Comparison of ENCODE assay signal across 21 mouse cellular contexts in genomic region chr10:82791713-82792112, GRCm38 (mm10). TPM values are rescaled to one million over a fixed set of nuclear protein-coding genes. Genes with fewer than 3 reads are reported as not detected.
DNase-seq lines count a peak whose midpoint lies in the region; ATAC-seq and TF ChIP-seq lines count a peak whose summit lies in the region.
"Had no signal": no experiment of that assay in that cellular context is flagged by ENCODE, and none has a peak within 500 bp of the region (broad histone marks: within the 10 kb centered on the region; RNA-seq: fewer than 3 reads in every experiment).

No protein-coding gene starts in this region.

- no peak for ATAC-seq in liver, embryonic 12.5 days
- no peak for ATAC-seq in midbrain, postnatal 0 days (ENCODE audit: low FRiP score)
- no peak for ATAC-seq in Patski
- no peak for ATAC-seq in heart, embryonic 12.5 days (ENCODE audit: insufficient number of reproducible peaks, low FRiP score)
- ATAC-seq: forebrain, embryonic 13.5 days; forebrain, postnatal 0 days; inflammation-experienced regulatory T-cells, adult 6 months had no signal

- no peak overlapping the region for H3K4me2 ChIP-seq in liver, embryonic 12.5 days
- H3K4me2 ChIP-seq in midbrain, postnatal 0 days (ENCODE audit: low read depth, low read length, poor library complexity, severe bottlenecking), result no peak overlapping the region
- no peak overlapping the region for H3K4me2 ChIP-seq in heart, embryonic 12.5 days
- H3K4me2 ChIP-seq: embryonic facial prominence, embryonic 13.5 days; forebrain, embryonic 13.5 days; heart, embryonic 13.5 days; hindbrain, embryonic 15.5 days had no signal

- 96% methylated on average over 3 of the region's 3 CpGs for WGBS in liver, adult 2 months
- WGBS in liver, embryonic 12.5 days (ENCODE audit: insufficient replicate concordance), result 69% methylated on average over 3 of the region's 3 CpGs
- WGBS in midbrain, postnatal 0 days, result 93% methylated on average over 3 of the region's 3 CpGs
- 94% methylated on average over 3 of the region's 3 CpGs for WGBS in midbrain, embryonic 10.5 days
- WGBS in heart, embryonic 12.5 days, result 94% methylated on average over 3 of the region's 3 CpGs

- H3K4me1 ChIP-seq in liver, adult 2 months (ENCODE audit: control insufficient read depth, insufficient read depth, low read length), result peaks cover 21% of the 10 kb centered on the region
- H3K4me1 ChIP-seq in liver, embryonic 12.5 days, result peaks cover 19% of the 10 kb centered on the region
- H3K4me1 ChIP-seq in midbrain, postnatal 0 days (ENCODE audit: insufficient read depth, low read length), result no peaks in the 10 kb centered on the region
- H3K4me1 ChIP-seq in midbrain, embryonic 10.5 days, result peaks cover 10% of the 10 kb centered on the region
- H3K4me1 ChIP-seq in heart, embryonic 12.5 days (replicated peaks), result peaks cover 17% of the 10 kb centered on the region

- no peak overlapping the region for H3K4me3 ChIP-seq in liver, adult 2 months (ENCODE audit: insufficient read depth, low read depth, low read length)
- H3K4me3 ChIP-seq in liver, embryonic 12.5 days, result no peak overlapping the region
- no peak overlapping the region for H3K4me3 ChIP-seq in midbrain, postnatal 0 days (ENCODE audit: low read depth, low read length)
- no peak overlapping the region for H3K4me3 ChIP-seq in midbrain, embryonic 10.5 days
- H3K4me3 ChIP-seq in heart, embryonic 12.5 days, result no peak overlapping the region
- H3K4me3 ChIP-seq: embryonic facial prominence, embryonic 13.5 days; forebrain, embryonic 13.5 days; heart, embryonic 13.5 days; hindbrain, embryonic 15.5 days had no signal

- in situ Hi-C loops in Patski (cut with MboI; ENCODE audit: low pct_unique_long_range_greater_than_20kb), result loop anchor here (10.0 to 25.0 kb wide), 2 partner anchors 563 to 721 kb away; no protein-coding TSS in a partner anchor

- H3K27me3 ChIP-seq in liver, adult 2 months (ENCODE audit: control insufficient read depth, insufficient read depth, low read length), result no peaks in the 10 kb centered on the region
- H3K27me3 ChIP-seq in liver, embryonic 12.5 days (replicated peaks), result peaks cover 22% of the 10 kb centered on the region
- no peaks in the 10 kb centered on the region for H3K27me3 ChIP-seq in midbrain, postnatal 0 days (ENCODE audit: insufficient read depth, low read length)
- 0 out of 2 replicates have a peak, but pooled peaks cover 12% of the 10 kb centered on the region for H3K27me3 ChIP-seq in midbrain, embryonic 10.5 days (ENCODE audit: low read depth, poor library complexity, severe bottlenecking)
- H3K27me3 ChIP-seq in Patski, result no peaks in the 10 kb centered on the region
- H3K27me3 ChIP-seq in heart, embryonic 12.5 days (replicated peaks), result no peaks in the 10 kb centered on the region
- H3K27me3 ChIP-seq: CH12.LX; embryonic facial prominence, embryonic 13.5 days; forebrain, embryonic 13.5 days; heart, embryonic 13.5 days; hindbrain, embryonic 15.5 days had no signal

- POLR2A ChIA-PET in Patski (lab: Charles Lee), result no interaction called here

- peak overlapping the region; percentile 25; the same call in 1 of the 2 replicates for H3K27ac ChIP-seq in liver, adult 2 months (replicated peaks; ENCODE audit: insufficient read depth, low read depth, low read length)
- H3K27ac ChIP-seq in liver, embryonic 12.5 days, result no peak overlapping the region
- no peak overlapping the region for H3K27ac ChIP-seq in midbrain, postnatal 0 days (ENCODE audit: low read depth, low read length)
- H3K27ac ChIP-seq in midbrain, embryonic 10.5 days (replicated peaks), result no peak overlapping the region
- no peak overlapping the region for H3K27ac ChIP-seq in heart, embryonic 12.5 days (ENCODE audit: poor library complexity, severe bottlenecking)
- H3K27ac ChIP-seq: embryonic facial prominence, embryonic 13.5 days; forebrain, embryonic 13.5 days; heart, embryonic 13.5 days; hindbrain, embryonic 15.5 days had no signal

- CTCF ChIA-PET in Patski (lab: Charles Lee), result interaction anchor here (1.0 kb wide), 1 partner anchor 11 kb away, joined by 3 read pairs; no protein-coding TSS in a partner anchor

- H3K9ac ChIP-seq in liver, adult 2 months (ENCODE audit: low read depth, low read length), result no peak overlapping the region
- H3K9ac ChIP-seq in liver, embryonic 12.5 days, result no peak overlapping the region
- no peak overlapping the region for H3K9ac ChIP-seq in midbrain, postnatal 0 days (replicated peaks; ENCODE audit: low read length, poor library complexity, severe bottlenecking)
- H3K9ac ChIP-seq in heart, embryonic 12.5 days, result no peak overlapping the region
- H3K9ac ChIP-seq: embryonic facial prominence, embryonic 13.5 days; forebrain, embryonic 13.5 days; forebrain, postnatal 0 days; heart, embryonic 13.5 days; hindbrain, embryonic 15.5 days had no signal

- H3K36me3 ChIP-seq in liver, adult 2 months (ENCODE audit: control insufficient read depth, insufficient read depth, low read length), result no peaks in the 10 kb centered on the region
- H3K36me3 ChIP-seq in liver, embryonic 12.5 days, result no peaks in the 10 kb centered on the region
- no peaks in the 10 kb centered on the region for H3K36me3 ChIP-seq in midbrain, postnatal 0 days (ENCODE audit: insufficient read depth, low read length)
- no peaks in the 10 kb centered on the region for H3K36me3 ChIP-seq in midbrain, embryonic 10.5 days
- no peaks in the 10 kb centered on the region for H3K36me3 ChIP-seq in heart, embryonic 12.5 days
- H3K36me3 ChIP-seq: embryonic facial prominence, embryonic 13.5 days; heart, embryonic 13.5 days; hindbrain, embryonic 15.5 days had no signal

- no peak for TF ChIP-seq CTCF in liver, adult 2 months (IDR thresholded peaks at IDR 0.05; ENCODE audit: low read depth, low read length)
- TF ChIP-seq CTCF in midbrain, postnatal 0 days (IDR thresholded peaks at IDR 0.05), result peak; percentile 6; the same call in 1 of the 2 replicates
- TF ChIP-seq CTCF in Patski (IDR thresholded peaks at IDR 0.05), result peak; percentile 23

- DNase-seq in liver, adult 2 months (ENCODE audit: extremely low read depth, low read depth, low spot score), result no peak
- DNase-seq in midbrain, postnatal 0 days (ENCODE audit: low spot score), result no peak
- DNase-seq in midbrain, embryonic 10.5 days (ENCODE audit: low spot score), result no peak
- DNase-seq in Patski (ENCODE audit: low read depth, low spot score), result no peak
- DNase-seq in induced T-regulatory cell, adult 2 months (ENCODE audit: low read depth), result peak; percentile 26
- no peak for DNase-seq in gastrocnemius, adult 8-10 months (ENCODE audit: low spot score in 2 of 2)
- DNase-seq: adrenal gland, postnatal 10 days; cerebellum, adult 18-20 months; cerebellum, adult 9-11 months; cerebellum, postnatal 36 days; forebrain, postnatal 0 days; gastrocnemius, postnatal 25 days; heart, postnatal 36 days had no signal

- TF ChIP-seq POLR2A in liver, adult 2 months (IDR thresholded peaks at IDR 0.05; ENCODE audit: extremely low read depth, insufficient read depth, low read length), result no peak

- H3K9me3 ChIP-seq in liver, embryonic 12.5 days (replicated peaks), result 0 out of 2 replicates have a peak, but pooled peaks cover 4% of the 10 kb centered on the region
- no peaks in the 10 kb centered on the region for H3K9me3 ChIP-seq in midbrain, postnatal 0 days (ENCODE audit: low read length)
- no peaks in the 10 kb centered on the region for H3K9me3 ChIP-seq in midbrain, embryonic 10.5 days (replicated peaks)
- 0 out of 2 replicates have a peak, but pooled peaks cover 2% of the 10 kb centered on the region for H3K9me3 ChIP-seq in heart, embryonic 12.5 days (replicated peaks)
- H3K9me3 ChIP-seq: embryonic facial prominence, embryonic 13.5 days; forebrain, embryonic 13.5 days; heart, embryonic 13.5 days; hindbrain, embryonic 15.5 days had no signal

- H3K79me2 ChIP-seq in liver, adult 2 months (ENCODE audit: control insufficient read depth, insufficient read depth, low read length), result no peaks in the 10 kb centered on the region

RNA-seq across cellular contexts. Expression of gene Nfyb, which starts 27.8 kb away (rescaled TPM):
- 30.8 and 34.8 TPM in 2 replicates for total RNA-seq in liver, adult 2 months (2014; rRNA removed)
- polyA plus RNA-seq in liver, adult 2 months (2012; rRNA removed), result 29.0 and 30.2 TPM in 2 replicates
- polyA plus RNA-seq in liver, embryonic 12.5 days (2016; fragmentation: Nextera tagmentation; extraction: Ambion mirVana), result 39.4 and 40.4 TPM in 2 replicates
- total RNA-seq in midbrain, postnatal 0 days (2014; rRNA removed), result 40.8 and 44.0 TPM in 2 replicates
- polyA plus RNA-seq in midbrain, postnatal 0 days (2015; fragmentation: Nextera tagmentation; extraction: Ambion mirVana), result 24.1 and 26.5 TPM in 2 replicates
- polyA plus RNA-seq in midbrain, embryonic 10.5 days (2016; fragmentation: Nextera tagmentation; extraction: Ambion mirVana), result 60.7 and 61.1 TPM in 2 replicates
- polyA plus RNA-seq in Patski (2021), result 28.5 TPM
- polyA plus RNA-seq in heart, embryonic 12.5 days (2016; fragmentation: Nextera tagmentation; extraction: Ambion mirVana), result 28.1 and 29.3 TPM in 2 replicates
- 10 to 100 TPM; 31.3 to 42.5 (median 39.8) TPM for total RNA-seq in gastrocnemius, adult 8-10 months (2022)

RNA-seq across cellular contexts. Expression of gene Txnrd1, which starts 42.0 kb away (rescaled TPM):
- total RNA-seq in liver, adult 2 months (2014; rRNA removed), result 71.2 and 83.2 TPM in 2 replicates
- polyA plus RNA-seq in liver, adult 2 months (2012; rRNA removed), result 50.4 and 51.9 TPM in 2 replicates
- polyA plus RNA-seq in liver, embryonic 12.5 days (2016; fragmentation: Nextera tagmentation; extraction: Ambion mirVana), result 106 and 108 TPM in 2 replicates
- 83.2 and 86.4 TPM in 2 replicates for total RNA-seq in midbrain, postnatal 0 days (2014; rRNA removed)
- 56.7 and 61.7 TPM in 2 replicates for polyA plus RNA-seq in midbrain, postnatal 0 days (2015; fragmentation: Nextera tagmentation; extraction: Ambion mirVana)
- polyA plus RNA-seq in midbrain, embryonic 10.5 days (2016; fragmentation: Nextera tagmentation; extraction: Ambion mirVana), result 163 and 169 TPM in 2 replicates
- polyA plus RNA-seq in Patski (2021), result 124 TPM
- polyA plus RNA-seq in heart, embryonic 12.5 days (2016; fragmentation: Nextera tagmentation; extraction: Ambion mirVana), result 90.9 and 92.6 TPM in 2 replicates
- total RNA-seq in gastrocnemius, adult 8-10 months (2022), result 10 to 100 TPM; 56.7 to 79.1 (median 63.5) TPM
